Mouse (Mus musculus): ENCODE measurements around the gene Vpreb1.

- TF ChIP-seq POLR2A (IDR thresholded peaks at IDR 0.05; ENCODE audit: low read depth, low read length) (no peak), CTCF (IDR thresholded peaks at IDR 0.05; ENCODE audit: extremely low read depth, insufficient read depth, insufficient read length, insufficient replicate concordance) (no peak)
These were observed 32.5 kb upstream of the Vpreb1 start for GRCm38 (mm10) chr16:16903188-16903587.
